Mouse (Mus musculus): ENCODE data around the gene Phyhipl. TPM values are rescaled to one million over a fixed set of nuclear protein-coding genes. Genes with fewer than 3 reads are reported as not detected.

The Phyhipl gene
- not detected for total RNA-seq (2021)
- long read RNA-seq, experiment 1: 0 reads
- long read RNA-seq, experiment 2, partial matches to known transcripts: 0 of 1 reads
- long read RNA-seq, experiment 2, other reads (novel, unspliced or antisense): 0 of 1 reads

GRCm38 (mm10) chr10:70655828-70656227, at the start of gene Phyhipl:
Gene Phyhipl, minus strand, starts transcription at chr10:70655965.
- DNase-seq: no peak
- intact Hi-C loops (cut with DNase I): no loop called here

- intact Hi-C loops (cut with DNase I): no loop called here
- DNase-seq: no peak
Observed at GRCm38 (mm10) chr10:70703211-70703610, 47.4 kb upstream of the Phyhipl start.

GRCm38 (mm10) chr10:70699581-70699980, 43.8 kb upstream of the Phyhipl start:
- intact Hi-C loops (cut with DNase I): no loop called here

GRCm38 (mm10) chr10:70698014-70698413, 42.2 kb upstream of the Phyhipl start:
- no peak for DNase-seq
- intact Hi-C loops (cut with DNase I): no loop called here

More at GRCm38 (mm10) chr10:70699581-70699980, 43.8 kb upstream of the Phyhipl start:
- DNase-seq: no peak

GRCm38 (mm10) chr10:70696748-70697585, 41.2 kb upstream of the Phyhipl start:
- intact Hi-C loops (cut with DNase I): no loop called here
- DNase-seq: no peak

- intact Hi-C loops (cut with DNase I): no loop called here
- no peak for DNase-seq
Observed at GRCm38 (mm10) chr10:70689346-70689745, 33.6 kb upstream of the Phyhipl start.

GRCm38 (mm10) chr10:70688881-70689280, 33.1 kb upstream of the Phyhipl start:
- no peak for DNase-seq
- intact Hi-C loops (cut with DNase I): no loop called here

- intact Hi-C loops (cut with DNase I): no loop called here
- DNase-seq: no peak
Observed at GRCm38 (mm10) chr10:70686941-70687703, 31.4 kb upstream of the Phyhipl start.

- intact Hi-C loops (cut with DNase I): no loop called here
- no peak for DNase-seq
Observed at GRCm38 (mm10) chr10:70686505-70686904, 30.7 kb upstream of the Phyhipl start.

GRCm38 (mm10) chr10:70683508-70683907, 27.7 kb upstream of the Phyhipl start:
- DNase-seq: no peak
- intact Hi-C loops (cut with DNase I): no loop called here

GRCm38 (mm10) chr10:70677946-70678345, 22.2 kb upstream of the Phyhipl start:
- intact Hi-C loops (cut with DNase I): no loop called here

GRCm38 (mm10) chr10:70656272-70656671, 507 bp upstream of the Phyhipl start:
- no peak for DNase-seq
- intact Hi-C loops (cut with DNase I): no loop called here

More at GRCm38 (mm10) chr10:70677946-70678345, 22.2 kb upstream of the Phyhipl start:
- no peak for DNase-seq

- intact Hi-C loops (cut with DNase I): no loop called here
- no peak for DNase-seq
Observed at GRCm38 (mm10) chr10:70654655-70655054, 1.1 kb downstream of the Phyhipl start.

- intact Hi-C loops (cut with DNase I): no loop called here
- no peak for DNase-seq
Observed at GRCm38 (mm10) chr10:70654139-70654538, 1.6 kb downstream of the Phyhipl start.

- intact Hi-C loops (cut with DNase I): no loop called here
- no peak for DNase-seq
Observed at GRCm38 (mm10) chr10:70651769-70652648, 3.8 kb downstream of the Phyhipl start.

GRCm38 (mm10) chr10:70648831-70649230, 6.9 kb downstream of the Phyhipl start:
- DNase-seq: no peak
- intact Hi-C loops (cut with DNase I): no loop called here

GRCm38 (mm10) chr10:70643131-70643530, 12.6 kb downstream of the Phyhipl start:
- intact Hi-C loops (cut with DNase I): no loop called here
- no peak for DNase-seq

- intact Hi-C loops (cut with DNase I): no loop called here
- DNase-seq: no peak
Observed at GRCm38 (mm10) chr10:70640896-70641596, 14.7 kb downstream of the Phyhipl start.

- DNase-seq: no peak
- intact Hi-C loops (cut with DNase I): no loop called here
Observed at GRCm38 (mm10) chr10:70640075-70640737, 15.6 kb downstream of the Phyhipl start.

Measured in gastrocnemius, postnatal 36 days (tissue).